Mouse (Mus musculus) heart, embryonic 12.5 days (tissue): ENCODE data around the gene Arf3. TPM values are rescaled to one million over a fixed set of nuclear protein-coding genes. Genes with fewer than 3 reads are reported as not detected.
"Not testable (repeated sequence)": the region's sequence is repeated elsewhere in the genome, so short reads cannot be mapped to it uniquely, and the experiment has no call there.

Experiments
- ATAC-seq: fragments of 200-750 bp; cut with Nextera tagmentation; 2 replicates; pipeline ENCODE4 v1.8.0; 2017; ENCODE audit warnings: moderate TSS enrichment, moderate library complexity; ENCODE audit not compliant: insufficient number of reproducible peaks, low FRiP score
- H3K27ac ChIP-seq: fragments of 300-500 bp; sonication (generic); 2 replicates; pipeline ENCODE4 v1.5.1; 2016; ENCODE audit warnings: mild to moderate bottlenecking, moderate library complexity; ENCODE audit not compliant: poor library complexity, severe bottlenecking
- H3K27me3 ChIP-seq: fragments of 300-500 bp; sonication (generic); replicated peaks from 2 replicates; pipeline ENCODE4 v1.6.1; 2016; ENCODE audit warnings: mild to moderate bottlenecking, moderate library complexity
- H3K36me3 ChIP-seq: fragments of 300-500 bp; sonication (generic); 2 replicates; pipeline ENCODE4 v1.6.1; 2016; ENCODE audit warnings: mild to moderate bottlenecking, moderate library complexity
- H3K4me1 ChIP-seq: fragments of 300-500 bp; sonication (generic); replicated peaks from 2 replicates; pipeline ENCODE4 v1.6.1; 2016; ENCODE audit warnings: mild to moderate bottlenecking
- H3K4me2 ChIP-seq: fragments of 300-500 bp; sonication (generic); 2 replicates; pipeline ENCODE4 v1.6.1; 2016; ENCODE audit warnings: mild to moderate bottlenecking, moderate library complexity
- H3K4me3 ChIP-seq: fragments of 300-500 bp; sonication (generic); 2 replicates; pipeline ENCODE4 v1.5.1; 2016; ENCODE audit warnings: mild to moderate bottlenecking
- H3K9ac ChIP-seq: fragments of 300-500 bp; sonication (generic); 2 replicates; pipeline ENCODE4 v1.6.1; 2016; ENCODE audit warnings: mild to moderate bottlenecking, moderate library complexity
- H3K9me3 ChIP-seq: fragments of 300-500 bp; sonication (generic); replicated peaks from 2 replicates; pipeline ENCODE4 v1.6.1; 2016; ENCODE audit warnings: mild to moderate bottlenecking, moderate library complexity
- WGBS: fragments of 180-500 bp; shearing (Covaris S2); methylation state at CpG from one replicate; pipeline ENCODE4 v1.1.7; 2016; 5-methylcytosine and 5-hydroxymethylcytosine counted together
- polyA plus RNA-seq: library from polyadenylated mRNA; unstranded; fragments of >200 nt; fragmentation: Nextera tagmentation; extraction: Ambion mirVana; gene quantifications from 2 replicates; pipeline ENCODE4 v1.2.1, GENCODE M21; 2016

Arf3 gene
- polyA plus RNA-seq, 1 experiment from 2014 or later, result 46.3 TPM

GRCm38 (mm10) chr15:98753021-98753423 lies 10.0 kb downstream of the Arf3 start:
- H3K9ac ChIP-seq, result no peak overlapping the region
- H3K27me3 ChIP-seq, result no peaks in the 10 kb centered on the region
- WGBS, result 55% methylated on average over 8 of the region's 8 CpGs
- peaks cover 22% of the 10 kb centered on the region for H3K36me3 ChIP-seq
- 0 out of 2 replicates have a peak, but pooled peaks cover 11% of the 10 kb centered on the region for H3K4me1 ChIP-seq
- no peak overlapping the region for H3K27ac ChIP-seq
- H3K4me2 ChIP-seq, result no peak overlapping the region
- no peak for ATAC-seq
- no peaks in the 10 kb centered on the region for H3K9me3 ChIP-seq
- H3K4me3 ChIP-seq, result no peak overlapping the region

GRCm38 (mm10) chr15:98749093-98749492 lies 13.9 kb downstream of the Arf3 start:
- no peak for ATAC-seq
- Histone ChIP-seq H3K4me2 (no peak overlapping the region), H3K4me3 (no peak overlapping the region), H3K36me3 (peaks cover 4% of the 10 kb centered on the region; the same call in 1 of the 2 replicates), H3K27ac (no peak overlapping the region), H3K9ac (no peak overlapping the region), H3K27me3 (no peaks in the 10 kb centered on the region), H3K4me1 (peaks cover 36% of the 10 kb centered on the region), H3K9me3 (no peaks in the 10 kb centered on the region)
- WGBS, result 95% methylated on average over 2 of the region's 2 CpGs

- no peak overlapping the region for H3K4me3 ChIP-seq
- H3K9ac ChIP-seq, result no peak overlapping the region
- H3K36me3 ChIP-seq, result peaks cover 12% of the 10 kb centered on the region
- H3K27me3 ChIP-seq, result no peaks in the 10 kb centered on the region
- no peaks in the 10 kb centered on the region for H3K9me3 ChIP-seq
- H3K4me2 ChIP-seq, result no peak overlapping the region
- 84% methylated on average over 6 of the region's 6 CpGs for WGBS
- H3K4me1 ChIP-seq, result peaks cover 30% of the 10 kb centered on the region
- H3K27ac ChIP-seq, result no peak overlapping the region
- no peak for ATAC-seq
These were observed 15.7 kb downstream of the Arf3 start for GRCm38 (mm10) chr15:98747296-98747695.

- Histone ChIP-seq H3K36me3 (peaks cover 20% of the 10 kb centered on the region), H3K9ac (no peak overlapping the region), H3K27me3 (no peaks in the 10 kb centered on the region), H3K4me3 (no peak overlapping the region), H3K9me3 (no peaks in the 10 kb centered on the region), H3K27ac (no peak overlapping the region), H3K4me2 (no peak overlapping the region), H3K4me1 (peaks cover 30% of the 10 kb centered on the region)
- 65% methylated on average over 10 of the region's 10 CpGs for WGBS
- ATAC-seq, result no peak
These were observed 16.6 kb downstream of the Arf3 start for GRCm38 (mm10) chr15:98746344-98746965.

- not testable (repeated sequence) for H3K4me3 ChIP-seq, H3K9ac ChIP-seq, H3K4me2 ChIP-seq, H3K27me3 ChIP-seq, ATAC-seq, H3K9me3 ChIP-seq, H3K27ac ChIP-seq
- 80% methylated on average over 3 of the region's 3 CpGs for WGBS
- Histone ChIP-seq H3K4me1 (peaks cover 30% of the 10 kb centered on the region), H3K36me3 (peaks cover 42% of the 10 kb centered on the region)
These were observed 19.2 kb downstream of the Arf3 start for GRCm38 (mm10) chr15:98743863-98744262.

GRCm38 (mm10) chr15:98742766-98743428 lies 20.1 kb downstream of the Arf3 start:
- 75% methylated on average over 8 of the region's 8 CpGs for WGBS
- H3K27me3 ChIP-seq, result no peaks in the 10 kb centered on the region
- ATAC-seq, result no peak
- H3K9me3 ChIP-seq, result no peaks in the 10 kb centered on the region
- H3K27ac ChIP-seq, result no peak overlapping the region
- peaks cover 30% of the 10 kb centered on the region for H3K4me1 ChIP-seq
- H3K4me3 ChIP-seq, result no peak overlapping the region
- H3K4me2 ChIP-seq, result no peak overlapping the region
- H3K9ac ChIP-seq, result no peak overlapping the region
- peaks cover 47% of the 10 kb centered on the region for H3K36me3 ChIP-seq

- H3K4me2 ChIP-seq, result no peak overlapping the region
- no peaks in the 10 kb centered on the region for H3K9me3 ChIP-seq
- WGBS, result 87% methylated on average over 8 of the region's 8 CpGs
- no peak overlapping the region for H3K4me3 ChIP-seq
- H3K4me1 ChIP-seq, result peaks cover 10% of the 10 kb centered on the region
- no peak for ATAC-seq
- H3K27ac ChIP-seq, result no peak overlapping the region
- peaks cover 64% of the 10 kb centered on the region for H3K36me3 ChIP-seq
- no peak overlapping the region for H3K9ac ChIP-seq
- no peaks in the 10 kb centered on the region for H3K27me3 ChIP-seq
These were observed 22.8 kb downstream of the Arf3 start for GRCm38 (mm10) chr15:98740219-98740618.

- Histone ChIP-seq H3K9ac (no peak overlapping the region), H3K4me3 (no peak overlapping the region), H3K36me3 (peaks cover 69% of the 10 kb centered on the region), H3K4me2 (no peak overlapping the region), H3K4me1 (peaks cover 14% of the 10 kb centered on the region), H3K27ac (no peak overlapping the region), H3K27me3 (no peaks in the 10 kb centered on the region), H3K9me3 (no peaks in the 10 kb centered on the region)
- 63% methylated on average over 4 of the region's 4 CpGs for WGBS
- ATAC-seq, result no peak
These were observed 24.2 kb downstream of the Arf3 start for GRCm38 (mm10) chr15:98738796-98739195.

GRCm38 (mm10) chr15:98737881-98738280 lies 25.1 kb downstream of the Arf3 start:
- H3K36me3 ChIP-seq, result peaks cover 67% of the 10 kb centered on the region

GRCm38 (mm10) chr15:98736521-98736920 lies 26.5 kb downstream of the Arf3 start:
- H3K27ac ChIP-seq, result no peak overlapping the region
- H3K9me3 ChIP-seq, result no peaks in the 10 kb centered on the region
- no peak overlapping the region for H3K9ac ChIP-seq
- H3K36me3 ChIP-seq, result peaks cover 54% of the 10 kb centered on the region
- H3K27me3 ChIP-seq, result no peaks in the 10 kb centered on the region
- no peak overlapping the region for H3K4me2 ChIP-seq
- peaks cover 21% of the 10 kb centered on the region for H3K4me1 ChIP-seq
- no peak for ATAC-seq
- 78% methylated on average over 10 of the region's 10 CpGs for WGBS
- no peak overlapping the region for H3K4me3 ChIP-seq

More at GRCm38 (mm10) chr15:98737881-98738280, 25.1 kb downstream of the Arf3 start:
- Histone ChIP-seq H3K4me2 (no peak overlapping the region), H3K27ac (no peak overlapping the region), H3K27me3 (no peaks in the 10 kb centered on the region), H3K9me3 (no peaks in the 10 kb centered on the region), H3K9ac (no peak overlapping the region), H3K4me3 (no peak overlapping the region), H3K4me1 (peaks cover 21% of the 10 kb centered on the region)
- ATAC-seq, result no peak

GRCm38 (mm10) chr15:98733976-98734566 lies 28.9 kb downstream of the Arf3 start:
- no peak for ATAC-seq
- H3K9me3 ChIP-seq, result no peaks in the 10 kb centered on the region
- no peak overlapping the region for H3K27ac ChIP-seq
- no peaks in the 10 kb centered on the region for H3K27me3 ChIP-seq
- peaks cover 29% of the 10 kb centered on the region for H3K36me3 ChIP-seq
- H3K4me2 ChIP-seq, result no peak overlapping the region
- peaks cover 24% of the 10 kb centered on the region for H3K4me1 ChIP-seq
- H3K9ac ChIP-seq, result no peak overlapping the region
- WGBS, result 80% methylated on average over 5 of the region's 5 CpGs
- no peak overlapping the region for H3K4me3 ChIP-seq
